Mouse (Mus musculus): ENCODE results near the gene Slc7a7. TPM values are rescaled to one million over a fixed set of nuclear protein-coding genes. Genes with fewer than 3 reads are reported as not detected.

Slc7a7 gene
- total RNA-seq, 4 experiments from 2014 or later: 0.46 to 1.9 (median 0.89) TPM

- DNase-seq (ENCODE audit: low spot score in 2 of 2): no peak
Observed at GRCm38 (mm10) chr14:54432837-54433830, 15.6 kb upstream of the Slc7a7 start.

GRCm38 (mm10) chr14:54432078-54432836 is 14.7 kb upstream of the Slc7a7 start:
- no peak for DNase-seq (ENCODE audit: low spot score in 2 of 2)

- peak; percentile 36 to 51 for DNase-seq (ENCODE audit: low spot score in 2 of 2)
Observed at GRCm38 (mm10) chr14:54431334-54432077, 13.9 kb upstream of the Slc7a7 start, which contains the start of gene Mmp14. TSS of gene Mmp14 (plus strand) at chr14:54431612.

DNA sequence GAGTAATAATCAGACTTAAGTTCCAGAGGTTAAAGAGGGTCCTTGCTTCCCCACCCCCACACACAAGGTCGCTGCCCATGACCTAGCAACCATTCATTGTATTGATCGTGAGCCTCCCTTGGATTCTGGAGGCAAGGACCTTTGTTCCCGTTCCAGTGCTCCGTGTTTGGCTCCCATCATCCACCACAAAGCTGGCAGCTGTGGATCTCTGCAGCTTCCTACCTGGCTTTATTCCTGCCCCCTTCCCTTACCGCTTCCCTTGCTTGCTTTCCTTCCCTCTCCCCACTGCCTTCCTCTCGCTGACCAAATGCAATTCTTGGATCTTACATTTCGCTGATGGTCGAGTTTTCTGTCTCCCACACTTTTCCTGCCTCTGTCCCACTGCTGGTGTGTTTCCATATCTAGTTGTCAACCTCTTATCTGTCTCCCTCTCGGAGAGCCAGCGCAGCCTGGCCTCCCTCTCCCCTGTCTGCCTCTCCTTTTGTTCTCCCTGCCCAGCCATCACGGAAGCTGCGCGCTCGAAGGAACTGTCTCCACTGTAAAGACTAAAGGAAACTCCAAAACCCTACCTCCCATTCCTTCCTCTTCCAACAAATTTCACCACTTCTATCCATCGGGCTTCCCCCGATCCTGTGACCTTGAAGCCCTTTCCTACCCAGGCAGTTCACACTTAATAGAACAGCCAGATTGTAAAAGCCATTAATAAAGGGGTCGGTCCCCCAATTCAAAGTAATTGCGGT is 13.0 kb upstream of the Slc7a7 start:
- no peak for DNase-seq (ENCODE audit: low spot score in 2 of 2)

DNA sequence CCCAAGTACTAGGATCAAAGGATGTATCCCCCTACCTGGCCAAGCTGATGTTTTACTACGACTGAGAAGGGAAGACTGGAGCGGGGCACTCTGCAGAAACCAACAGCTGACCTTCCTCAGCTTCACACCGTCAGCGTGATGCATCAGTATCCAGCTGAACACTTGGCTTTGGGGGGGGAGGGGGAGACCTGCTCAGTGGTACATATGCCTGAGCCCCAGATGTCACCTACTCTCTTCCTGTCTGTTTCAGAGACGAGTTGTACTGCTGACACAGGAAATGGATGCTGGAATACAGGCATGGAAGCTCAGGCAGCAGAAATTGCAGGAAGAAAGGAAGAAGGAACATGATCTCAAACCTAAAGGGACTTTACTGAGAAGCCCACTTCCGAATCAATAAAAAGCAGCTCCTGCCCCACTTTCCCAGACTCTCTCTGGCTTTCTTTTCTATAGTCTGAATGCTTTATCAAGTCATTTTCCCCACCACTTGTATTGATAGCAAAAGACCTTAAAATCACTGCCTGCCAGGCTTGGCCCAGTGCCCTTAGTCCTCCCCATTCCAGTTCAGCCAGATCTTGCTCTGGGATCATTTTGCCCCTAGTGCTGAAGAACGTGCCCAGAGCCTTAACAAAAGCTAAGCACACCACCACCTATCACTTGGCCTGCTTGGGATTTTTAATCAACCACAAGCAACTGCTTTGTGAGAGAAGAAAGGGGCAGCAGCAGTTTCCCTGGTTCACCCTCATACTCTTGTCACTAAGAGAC is 11.9 kb upstream of the Slc7a7 start:
- DNase-seq (ENCODE audit: low spot score in 2 of 2): no peak

- DNase-seq (ENCODE audit: low spot score in 2 of 2): no peak
Observed at GRCm38 (mm10) chr14:54428421-54428820, 10.8 kb upstream of the Slc7a7 start.

DNA sequence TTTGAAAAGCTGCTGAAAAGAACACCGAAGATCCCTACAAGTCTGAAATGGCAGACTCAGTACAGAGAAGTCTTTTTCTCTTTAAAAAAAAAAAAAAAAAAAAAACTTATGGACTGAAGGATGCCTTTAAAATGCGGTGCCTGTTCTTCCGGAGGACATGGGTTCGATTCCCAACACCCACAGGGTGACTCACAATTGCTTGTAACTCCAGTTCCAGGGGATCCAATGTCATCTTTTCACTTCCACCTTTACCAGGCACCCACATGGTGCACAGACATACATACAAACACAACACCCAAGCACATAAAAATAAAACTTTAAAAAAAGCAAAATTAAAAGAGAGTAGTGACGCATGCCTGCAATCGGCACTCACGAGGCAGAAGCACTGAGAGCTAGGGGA is 10.1 kb upstream of the Slc7a7 start:
- DNase-seq (ENCODE audit: low spot score in 2 of 2): no peak

GRCm38 (mm10) chr14:54426689-54427398 is 9.3 kb upstream of the Slc7a7 start, which contains the start of gene Mrpl52:
TSS of gene Mrpl52 (plus strand) at chr14:54426909.
- DNase-seq (ENCODE audit: low spot score in 2 of 2): peak; percentile 84 to 88

DNA sequence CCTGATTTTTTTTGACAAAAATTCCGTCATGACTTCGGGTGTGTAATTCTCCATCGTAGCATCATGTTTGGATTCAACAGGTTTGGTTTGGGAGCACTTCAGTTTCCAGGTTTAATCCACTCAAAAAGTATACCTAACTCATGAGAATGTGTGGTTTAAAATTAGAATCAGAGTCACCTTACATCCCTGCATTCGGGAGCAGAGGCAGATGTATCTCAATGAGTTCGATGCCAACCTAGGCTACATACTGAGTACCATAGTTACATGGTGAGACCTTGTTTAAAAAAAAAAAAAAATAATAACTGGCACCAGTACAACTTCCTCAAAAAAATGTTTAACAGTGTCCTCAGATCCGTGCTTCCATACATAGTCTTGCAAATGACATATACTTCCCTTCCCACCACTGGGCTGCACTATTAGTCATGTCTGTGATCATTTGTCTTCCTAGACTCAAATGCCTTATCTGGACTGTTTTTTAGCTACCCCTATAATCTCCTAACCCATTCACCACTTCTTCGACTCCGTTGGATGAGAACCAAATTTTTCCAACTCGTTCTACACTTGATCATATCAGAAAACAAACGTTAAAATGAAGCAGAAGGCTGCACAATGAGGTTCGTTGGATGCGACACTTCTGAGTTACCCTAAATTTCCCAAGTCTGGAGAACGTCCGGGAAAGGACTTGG is 8.6 kb upstream of the Slc7a7 start:
- DNase-seq (ENCODE audit: low spot score in 2 of 2): no peak

- no peak for DNase-seq (ENCODE audit: low spot score in 2 of 2)
Observed at GRCm38 (mm10) chr14:54425540-54425939, 8.0 kb upstream of the Slc7a7 start.

- DNase-seq (ENCODE audit: low spot score in 2 of 2): no peak
Observed at GRCm38 (mm10) chr14:54424634-54425033, 7.1 kb upstream of the Slc7a7 start.

DNA sequence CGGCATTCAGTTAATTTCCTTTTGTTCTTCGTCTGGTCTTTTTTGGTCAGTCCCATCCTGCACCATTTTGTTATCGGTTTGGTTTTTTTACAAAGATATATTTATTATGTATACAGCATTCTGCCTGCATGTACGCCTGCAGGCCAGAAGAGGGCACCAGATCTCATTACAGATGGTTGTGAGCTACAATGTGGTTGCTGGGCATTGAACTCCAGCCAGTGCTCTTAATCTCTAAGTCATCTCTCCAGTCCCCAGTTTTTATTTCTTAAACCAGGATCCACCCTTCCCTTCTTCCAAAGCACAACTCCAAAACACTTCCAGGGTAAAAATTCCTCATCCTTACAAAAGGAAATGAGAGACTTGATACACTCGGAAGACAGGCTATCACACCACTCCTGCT is 5.8 kb upstream of the Slc7a7 start:
- DNase-seq (ENCODE audit: low spot score in 2 of 2): no peak

DNA sequence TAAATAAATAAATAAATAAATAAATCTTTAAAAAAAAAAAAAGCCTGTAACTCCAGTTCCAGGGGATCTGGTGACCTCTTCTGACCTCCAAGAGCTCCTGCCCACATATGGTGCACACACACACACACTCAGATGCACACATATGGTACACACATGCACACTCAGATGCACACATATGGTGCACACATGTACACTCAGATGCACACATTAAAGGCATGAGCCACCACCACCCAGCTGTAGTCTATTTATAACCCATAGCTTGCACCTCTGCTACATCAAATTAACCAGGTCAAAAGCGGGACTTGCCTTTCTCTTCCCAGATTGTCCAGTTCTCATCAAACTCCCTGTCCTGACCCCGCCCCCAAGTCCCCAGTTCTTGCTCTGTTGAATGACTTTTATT is 3.4 kb upstream of the Slc7a7 start:
- no peak for DNase-seq (ENCODE audit: low spot score in 2 of 2)

DNA sequence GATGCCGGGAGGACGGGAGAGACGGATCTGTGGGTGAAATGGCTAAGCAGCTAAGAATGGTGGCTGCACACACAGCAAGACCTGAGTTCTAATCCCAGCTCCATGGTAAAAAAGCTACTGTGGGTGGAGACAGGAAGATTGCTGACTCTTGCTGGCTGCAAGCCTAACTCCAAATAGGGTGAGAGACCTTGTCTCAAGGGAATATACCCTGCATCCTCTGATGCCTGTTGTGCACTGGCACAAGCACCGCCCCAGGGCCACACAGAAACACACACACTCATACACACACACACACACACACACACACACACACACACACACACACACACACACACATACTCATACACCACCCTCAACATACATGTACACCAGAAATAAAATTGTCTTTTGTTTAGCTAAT is 750 bp downstream of the Slc7a7 start:
- no peak for DNase-seq (ENCODE audit: low spot score in 2 of 2)

DNA sequence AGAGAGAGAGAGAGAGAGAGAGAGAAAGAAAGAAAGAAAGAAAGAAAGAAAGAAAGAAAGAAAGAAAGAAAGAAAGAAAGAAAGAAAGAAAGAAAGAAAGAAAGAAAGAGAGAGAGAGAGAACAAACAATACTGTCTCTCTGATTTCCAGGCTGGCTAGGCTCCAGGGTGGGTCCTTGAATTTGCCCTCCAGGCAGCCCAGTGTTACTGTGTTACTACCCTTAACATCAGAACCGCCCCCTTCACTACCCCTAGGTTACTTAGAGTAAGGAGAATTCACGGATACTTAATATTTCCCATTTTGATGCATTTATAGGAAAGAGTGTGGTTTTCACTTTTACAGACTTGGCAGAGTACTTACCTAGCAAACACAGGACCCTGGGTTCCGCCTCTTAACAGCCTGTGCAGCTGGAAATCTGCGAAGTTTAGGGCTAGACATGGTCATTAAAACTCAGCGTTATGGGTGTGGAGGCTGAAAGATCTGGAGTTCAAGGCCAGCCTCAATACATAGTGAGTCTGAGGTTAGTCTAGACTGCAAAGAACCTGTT is 1.3 kb downstream of the Slc7a7 start:
- DNase-seq (ENCODE audit: low spot score in 2 of 2): no peak

DNA sequence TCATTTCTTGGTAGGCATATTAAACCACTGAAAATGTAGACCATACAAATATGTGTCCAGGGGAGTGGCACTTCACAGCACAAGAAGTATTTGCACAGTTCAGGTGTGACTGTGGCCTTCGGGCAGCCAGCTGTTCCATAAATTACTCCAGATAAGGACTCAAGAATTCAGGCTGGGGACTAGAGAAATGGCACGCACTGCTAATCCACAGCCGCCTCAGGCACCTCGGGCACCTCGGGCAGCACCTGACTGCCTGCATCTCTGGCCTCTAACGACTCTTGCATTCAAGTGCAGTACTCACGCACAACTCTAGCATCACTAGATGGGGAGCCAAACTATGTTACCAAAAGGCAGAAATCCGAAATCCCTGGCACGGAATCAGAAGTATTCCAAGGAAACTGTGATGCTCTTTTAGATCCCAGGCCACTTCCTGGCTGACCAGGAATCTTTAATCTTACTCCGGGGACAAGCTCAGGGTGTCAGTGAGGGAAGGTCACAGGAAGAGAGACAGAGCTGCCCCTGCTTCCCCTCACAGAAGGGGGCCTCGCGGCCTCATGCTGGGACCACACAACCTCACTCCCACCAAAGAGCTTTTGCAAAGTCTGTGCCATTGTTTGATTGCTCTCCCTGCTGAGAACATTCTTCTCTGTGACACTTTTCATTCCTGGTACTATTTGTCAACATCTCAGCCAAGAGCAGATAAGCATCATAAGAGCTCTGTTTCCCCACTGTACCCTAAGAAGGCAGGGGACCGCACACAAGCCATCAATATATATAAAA is 2.1 kb downstream of the Slc7a7 start:
- DNase-seq (ENCODE audit: low spot score in 2 of 2): no peak

- no peak for DNase-seq (ENCODE audit: low spot score in 2 of 2)
Observed at GRCm38 (mm10) chr14:54413877-54414700, 3.5 kb downstream of the Slc7a7 start.
